Mouse (Mus musculus): ENCODE measurements around the gene Gpr12.

DNA sequence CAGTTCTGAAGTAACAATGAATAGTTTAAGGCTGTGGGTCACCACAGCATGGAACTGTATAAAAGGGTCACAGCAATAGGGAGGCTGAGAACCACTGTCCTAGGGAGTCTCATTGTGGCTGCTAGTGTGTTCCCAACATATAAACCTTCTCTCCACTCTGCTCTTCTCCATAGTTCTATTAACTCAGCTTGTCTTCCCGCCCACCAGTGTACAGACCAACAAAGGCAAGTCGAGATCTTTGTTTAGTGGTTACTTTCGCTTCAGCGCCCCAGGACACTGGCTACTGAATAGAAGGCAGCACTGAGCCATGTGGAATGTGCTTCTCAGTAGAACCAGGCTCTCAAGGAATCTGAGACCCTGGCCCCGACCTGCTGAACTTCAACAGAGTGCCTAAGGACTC lies 7.5 kb upstream of the Gpr12 start:
- TF ChIP-seq ZC3H11A (IDR thresholded peaks at IDR 0.05; ENCODE audit: borderline replicate concordance, low read depth, low read length) (no peak), MAFK (IDR thresholded peaks at IDR 0.05; ENCODE audit: insufficient read depth, low read depth, low read length) (no peak), CHD2 (IDR thresholded peaks at IDR 0.05; ENCODE audit: low read depth, low read length) (no peak), HCFC1 (IDR thresholded peaks at IDR 0.05; ENCODE audit: borderline replicate concordance, insufficient read depth, low read length) (no peak)

Data from ES-E14 (cell line).